Mouse (Mus musculus) intestine, postnatal 0 days (tissue): ENCODE data around the gene Nptx1. TPM values are rescaled to one million over a fixed set of nuclear protein-coding genes. Genes with fewer than 3 reads are reported as not detected.

Experiments
- ATAC-seq: fragments of 200-750 bp; cut with Nextera tagmentation; 2 replicates; pipeline ENCODE4 v1.8.0; 2017; ENCODE audit warnings: mild to moderate bottlenecking, moderate TSS enrichment, moderate library complexity
- H3K27ac ChIP-seq: fragments of 300-500 bp; sonication (generic); 2 replicates; pipeline ENCODE4 v1.5.1; 2014; ENCODE audit warnings: mild to moderate bottlenecking, low read depth, low read length, moderate library complexity
- H3K27me3 ChIP-seq: fragments of 300-500 bp; sonication (generic); replicated peaks from 2 replicates; pipeline ENCODE4 v1.6.1; 2014; ENCODE audit warnings: low read length, mixed read lengths; ENCODE audit not compliant: control insufficient read depth, insufficient read depth
- H3K36me3 ChIP-seq: fragments of 300-500 bp; sonication (generic); 2 replicates; pipeline ENCODE4 v1.6.1; 2014; ENCODE audit warnings: mild to moderate bottlenecking, moderate library complexity; ENCODE audit not compliant: control insufficient read depth, insufficient read depth
- H3K4me1 ChIP-seq: fragments of 300-500 bp; sonication (generic); replicated peaks from 2 replicates; pipeline ENCODE4 v1.6.1; 2014; ENCODE audit warnings: antibody characterized with exemption, low read length, mixed read lengths; ENCODE audit not compliant: control insufficient read depth, insufficient read depth
- H3K4me2 ChIP-seq: fragments of 300-500 bp; sonication (generic); replicated peaks from 2 replicates; pipeline ENCODE4 v1.6.1; 2014; ENCODE audit warnings: low read depth, mild to moderate bottlenecking, moderate library complexity
- H3K4me3 ChIP-seq: fragments of 300-500 bp; sonication (generic); 2 replicates; pipeline ENCODE4 v1.5.1; 2014; ENCODE audit warnings: low read depth, low read length
- H3K9ac ChIP-seq: fragments of 300-500 bp; sonication (generic); 2 replicates; pipeline ENCODE4 v1.6.1; 2014; ENCODE audit warnings: mild to moderate bottlenecking, low read depth, low read length
- H3K9me3 ChIP-seq: fragments of 300-500 bp; sonication (generic); 2 replicates; pipeline ENCODE4 v1.6.1; 2016; ENCODE audit warnings: mixed run types; ENCODE audit not compliant: control insufficient read depth
- CTCF ChIP-seq: sonication (generic); IDR thresholded peaks from 2 replicates; pipeline ENCODE4 v1.5.1; 2016; ENCODE audit warnings: low read depth, mild to moderate bottlenecking, control low read depth, antibody characterized with exemption, moderate library complexity
- WGBS: fragments of 180-500 bp; shearing (Covaris S2); extraction: QIAGEN DNeasy Blood & Tissue Kit; methylation state at CpG from one replicate; pipeline ENCODE4 v1.1.7; 2014; 5-methylcytosine and 5-hydroxymethylcytosine counted together
- polyA plus RNA-seq: library from polyadenylated mRNA; unstranded; fragments of >200 nt; fragmentation: Nextera tagmentation; extraction: Ambion mirVana; gene quantifications from 2 replicates; pipeline ENCODE4 v1.2.1, GENCODE M21; 2015

The Nptx1 gene
- polyA plus RNA-seq, 1 experiment from 2014 or later = 0.26 TPM

DNA sequence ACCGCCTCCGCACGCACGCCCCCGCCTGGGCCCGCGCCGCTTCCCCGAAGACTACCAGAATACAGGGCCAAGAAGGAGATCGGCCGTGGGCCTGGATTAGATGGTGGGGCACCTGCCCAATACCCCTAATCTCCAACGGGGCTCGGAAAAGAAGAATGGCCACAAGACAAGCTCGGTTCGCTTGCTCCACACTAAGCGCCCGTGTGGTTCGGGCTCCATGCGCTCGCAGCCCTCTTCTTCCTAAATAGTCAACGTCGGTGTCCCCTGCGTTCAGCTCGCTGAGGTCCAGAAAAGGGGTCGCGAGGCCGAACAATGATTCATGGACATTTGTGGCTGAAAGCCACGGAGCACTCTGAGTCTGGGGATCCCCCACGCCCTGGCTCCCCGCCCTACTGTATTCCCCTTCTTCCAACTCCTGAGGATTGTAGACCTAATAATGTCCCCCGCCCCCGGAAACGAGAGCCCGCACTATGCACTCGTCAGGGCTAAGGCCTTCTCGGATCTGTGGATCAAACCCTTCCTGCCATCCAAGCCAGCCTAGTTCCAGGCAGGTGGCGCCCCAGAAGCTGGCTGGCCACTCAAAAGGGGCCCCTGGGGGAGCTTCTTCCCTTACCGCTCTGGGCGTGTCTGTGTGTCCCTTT, 518 bp upstream of the Nptx1 start:
- no peaks in the 10 kb centered on the region for H3K36me3 ChIP-seq
- H3K4me3 ChIP-seq = peak overlapping the region; percentile 59
- H3K27me3 ChIP-seq = peaks cover 78% of the 10 kb centered on the region
- no peak for TF ChIP-seq CTCF
- peaks cover 19% of the 10 kb centered on the region; the same call in 1 of the 2 replicates for H3K4me1 ChIP-seq
- H3K9me3 ChIP-seq = no peaks in the 10 kb centered on the region
- 1% methylated on average over 39 of the region's 39 CpGs for WGBS
- peak overlapping the region; percentile 98 for H3K4me2 ChIP-seq
- no peak for ATAC-seq
- H3K9ac ChIP-seq = peak overlapping the region; percentile 46
- no peak overlapping the region for H3K27ac ChIP-seq

DNA sequence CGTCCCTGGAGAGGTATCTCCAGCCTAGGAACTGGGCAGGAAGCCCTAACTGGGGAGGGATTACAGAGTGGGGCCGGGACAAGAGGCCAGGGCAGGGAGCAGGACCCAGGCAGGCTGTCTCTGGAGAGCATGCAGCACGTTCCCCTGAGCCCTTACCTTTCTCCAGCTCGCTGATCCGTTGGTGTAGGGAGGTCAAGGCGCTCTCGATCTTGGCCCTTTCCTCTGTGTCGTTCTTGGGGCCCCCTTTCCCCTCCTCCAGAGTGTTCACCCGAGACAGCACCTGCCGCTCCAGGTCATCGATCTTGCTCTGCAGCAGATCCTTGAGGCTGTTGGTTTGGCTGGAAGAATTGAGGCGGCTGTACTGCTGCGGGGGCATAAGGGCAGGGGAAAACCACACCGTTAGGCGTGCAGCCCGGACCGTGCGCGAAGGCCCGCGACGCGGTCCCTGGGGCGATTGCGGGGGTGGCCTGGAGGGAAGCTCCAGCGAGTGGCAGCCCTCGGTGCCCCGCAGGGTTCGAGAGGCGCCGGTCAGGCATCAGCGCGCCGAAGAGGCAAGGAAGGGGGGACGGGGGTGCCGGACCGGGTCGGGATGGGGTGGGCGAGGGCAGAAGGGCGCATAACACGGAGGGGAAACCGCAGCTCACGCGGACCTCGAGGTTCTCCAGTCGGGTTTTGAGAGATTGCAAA, 914 bp downstream of the Nptx1 start:
- Histone ChIP-seq H3K4me3 (peak overlapping the region; percentile 59), H3K9ac (no peak overlapping the region), H3K4me2 (peak overlapping the region; percentile 98), H3K4me1 (peaks cover 19% of the 10 kb centered on the region; the same call in 1 of the 2 replicates), H3K27ac (no peak overlapping the region), H3K9me3 (no peaks in the 10 kb centered on the region), H3K36me3 (no peaks in the 10 kb centered on the region), H3K27me3 (peaks cover 82% of the 10 kb centered on the region)
- no peak for TF ChIP-seq CTCF
- 1% methylated on average over 46 of the region's 46 CpGs for WGBS
- no peak for ATAC-seq

DNA sequence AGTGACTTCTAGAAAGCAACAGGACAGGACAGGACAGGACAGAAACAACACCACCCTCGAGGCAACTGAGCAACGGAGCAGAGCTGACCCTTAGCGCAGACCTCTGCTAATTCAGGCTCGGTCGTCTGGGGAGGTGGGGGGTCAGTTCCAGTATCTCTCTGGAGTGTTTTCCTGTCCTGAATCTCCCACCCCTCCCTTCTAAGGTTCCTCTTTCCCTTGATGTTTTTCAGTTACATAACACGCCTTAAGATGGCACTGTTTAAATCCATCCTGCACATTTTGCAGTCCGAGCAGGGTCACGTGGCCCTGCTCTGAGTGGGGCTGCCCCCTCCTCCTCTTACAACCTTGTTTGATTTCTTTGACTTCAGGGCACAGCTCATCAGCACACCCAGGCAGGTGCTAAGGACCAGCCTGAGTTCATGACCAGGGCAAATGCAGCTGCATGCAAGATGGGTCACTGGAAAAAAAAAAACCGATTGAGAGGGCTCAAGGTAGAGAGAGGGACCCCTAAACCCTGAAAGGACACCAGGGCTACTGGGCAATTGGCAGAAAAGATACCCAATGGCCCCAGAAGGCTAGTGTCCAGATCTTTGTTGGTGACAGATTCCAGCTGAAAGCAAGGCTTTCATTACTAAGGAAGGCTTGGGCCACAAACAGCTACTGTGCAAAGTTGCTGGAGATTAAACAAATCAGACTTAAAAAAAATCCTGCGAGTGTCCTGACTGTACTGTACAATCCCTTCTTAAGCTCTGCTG, 1.6 kb downstream of the Nptx1 start:
- 7% methylated on average over 10 of the region's 10 CpGs for WGBS
- Histone ChIP-seq H3K9me3 (no peaks in the 10 kb centered on the region), H3K36me3 (no peaks in the 10 kb centered on the region), H3K9ac (no peak overlapping the region), H3K27ac (no peak overlapping the region), H3K4me2 (peak overlapping the region; percentile 21; the same call in 1 of the 2 replicates), H3K4me3 (peak overlapping the region; percentile 59; the same call in 1 of the 2 replicates), H3K4me1 (peaks cover 19% of the 10 kb centered on the region; the same call in 1 of the 2 replicates), H3K27me3 (peaks cover 79% of the 10 kb centered on the region)
- no peak for ATAC-seq
- TF ChIP-seq CTCF = peak; percentile 58

DNA sequence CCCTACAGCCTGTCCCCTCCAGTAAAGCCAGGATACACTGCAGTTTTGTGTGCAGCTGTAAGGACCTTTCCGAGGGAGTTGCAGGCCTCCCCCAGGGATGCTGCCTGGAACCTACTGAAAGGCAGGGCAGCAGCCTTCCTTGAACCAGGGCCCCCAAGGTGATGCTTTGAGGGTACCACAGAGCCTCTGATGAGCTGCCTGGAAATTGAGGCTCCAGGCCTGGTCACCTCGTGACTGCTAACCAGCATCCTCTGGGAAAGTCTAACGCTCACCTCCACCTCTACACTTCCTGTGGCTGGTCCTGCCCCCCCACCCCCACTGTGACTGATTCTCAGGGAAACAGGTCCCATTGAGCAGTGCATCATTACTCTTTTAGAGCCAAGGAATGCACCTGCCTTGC, 2.3 kb downstream of the Nptx1 start:
- 61% methylated on average over 3 of the region's 3 CpGs for WGBS
- no peak overlapping the region for H3K4me3 ChIP-seq

DNA sequence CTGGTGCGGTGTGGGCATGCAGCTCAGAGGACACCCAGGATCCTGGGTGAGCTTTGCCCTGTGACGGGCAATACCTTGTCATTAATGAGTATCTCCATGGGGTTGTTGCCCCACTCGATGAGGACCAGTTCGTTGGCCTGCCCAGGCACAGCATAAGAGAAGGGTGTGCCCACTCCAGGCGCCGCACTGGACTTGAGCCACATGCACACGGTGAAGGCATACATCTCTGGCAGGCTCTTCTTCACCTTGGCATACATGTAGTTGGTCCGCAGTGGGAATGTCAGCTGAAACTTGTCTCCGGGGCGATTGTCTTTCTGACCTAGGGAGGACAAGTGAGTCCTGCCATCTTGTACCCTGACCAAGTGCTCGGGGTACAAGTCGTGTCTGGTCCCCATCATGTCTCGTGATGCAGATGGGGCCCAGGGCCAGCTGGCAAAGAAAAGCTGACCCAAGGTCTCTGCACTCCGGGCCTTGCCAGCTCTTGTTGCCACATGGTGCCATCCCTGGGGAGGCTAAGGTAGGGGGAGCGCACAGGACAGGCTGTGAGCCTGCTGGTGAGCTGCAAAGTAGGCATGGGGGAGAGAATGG, 2.9 kb downstream of the Nptx1 start:
- no peaks in the 10 kb centered on the region for H3K36me3 ChIP-seq
- no peak for TF ChIP-seq CTCF
- H3K9ac ChIP-seq = no peak overlapping the region
- ATAC-seq = no peak
- H3K27ac ChIP-seq = no peak overlapping the region
- peaks cover 71% of the 10 kb centered on the region for H3K27me3 ChIP-seq
- H3K4me1 ChIP-seq = peaks cover 19% of the 10 kb centered on the region; the same call in 1 of the 2 replicates
- H3K4me2 ChIP-seq = no peak overlapping the region
- WGBS = 79% methylated on average over 15 of the region's 15 CpGs
- no peaks in the 10 kb centered on the region for H3K9me3 ChIP-seq
- no peak overlapping the region for H3K4me3 ChIP-seq

More for the DNA sequence above, 2.3 kb downstream of the Nptx1 start:
- H3K27ac ChIP-seq = no peak overlapping the region
- no peaks in the 10 kb centered on the region for H3K36me3 ChIP-seq
- H3K4me2 ChIP-seq = peak overlapping the region; percentile 21; the same call in 1 of the 2 replicates
- ATAC-seq = no peak
- peaks cover 77% of the 10 kb centered on the region for H3K27me3 ChIP-seq
- TF ChIP-seq CTCF = no peak
- peaks cover 19% of the 10 kb centered on the region; the same call in 1 of the 2 replicates for H3K4me1 ChIP-seq
- no peaks in the 10 kb centered on the region for H3K9me3 ChIP-seq
- H3K9ac ChIP-seq = no peak overlapping the region
